Mouse (Mus musculus) stomach, postnatal 0 days (tissue): Measurements from ENCODE around the gene Fam107b. TPM values are rescaled to one million over a fixed set of nuclear protein-coding genes. Genes with fewer than 3 reads are reported as not detected.

ENCODE experiments used
- ATAC-seq: fragments of 200-750 bp; cut with Nextera tagmentation; 2 replicates; pipeline ENCODE4 v1.8.0; 2017; ENCODE audit not compliant: low FRiP score, low TSS enrichment
- DNase-seq: peaks from one replicate; pipeline ENCODE4 v3.0.0-alpha.2; 2016; ENCODE audit warnings: low spot score
- H3K27ac ChIP-seq: fragments of 300-500 bp; sonication (generic); replicated peaks from 2 replicates; pipeline ENCODE4 v1.5.1; 2014; ENCODE audit warnings: mild to moderate bottlenecking, control low read depth
- H3K27me3 ChIP-seq: fragments of 300-500 bp; sonication (generic); 2 replicates; pipeline ENCODE4 v1.6.1; 2014; ENCODE audit warnings: low read length; ENCODE audit not compliant: control insufficient read depth, insufficient read depth
- H3K36me3 ChIP-seq: fragments of 300-500 bp; sonication (generic); 2 replicates; pipeline ENCODE4 v1.6.1; 2014; ENCODE audit warnings: low read length, mixed read lengths; ENCODE audit not compliant: control insufficient read depth, insufficient read depth
- H3K4me1 ChIP-seq: fragments of 300-500 bp; sonication (generic); replicated peaks from 2 replicates; pipeline ENCODE4 v1.6.1; 2014; ENCODE audit warnings: antibody characterized with exemption; ENCODE audit not compliant: control insufficient read depth, insufficient read depth
- H3K4me2 ChIP-seq: fragments of 300-500 bp; sonication (generic); replicated peaks from 2 replicates; pipeline ENCODE4 v1.6.1; 2014; ENCODE audit warnings: low read depth, mild to moderate bottlenecking, control low read depth, moderate library complexity
- H3K4me3 ChIP-seq: fragments of 300-500 bp; sonication (generic); 2 replicates; pipeline ENCODE4 v1.5.1; 2014; ENCODE audit warnings: low read depth, low read length, control low read depth
- H3K9ac ChIP-seq: fragments of 300-500 bp; sonication (generic); 2 replicates; pipeline ENCODE4 v1.6.1; 2014; ENCODE audit warnings: mild to moderate bottlenecking, low read length, control low read depth, mixed read lengths
- H3K9me3 ChIP-seq: fragments of 300-500 bp; sonication (generic); 2 replicates; pipeline ENCODE4 v1.6.1; 2016; ENCODE audit warnings: low read length; ENCODE audit not compliant: control insufficient read depth
- CTCF ChIP-seq: IDR thresholded peaks from 2 replicates; pipeline ENCODE4 v1.5.1; 2016; ENCODE audit warnings: antibody characterized with exemption, low read depth, mild to moderate bottlenecking, moderate library complexity
- EP300 ChIP-seq: optimal IDR thresholded peaks from 2 replicates; pipeline ENCODE3; 2016; ENCODE audit warnings: antibody characterized with exemption
- WGBS: fragments of 180-500 bp; shearing (Covaris S2); extraction: QIAGEN DNeasy Blood & Tissue Kit; methylation state at CpG from one replicate; pipeline ENCODE4 v1.1.7; 2014; 5-methylcytosine and 5-hydroxymethylcytosine counted together
- polyA plus RNA-seq: library from polyadenylated mRNA; unstranded; fragments of >200 nt; fragmentation: Nextera tagmentation; extraction: Ambion mirVana; gene quantifications from 2 replicates; pipeline ENCODE4 v1.2.1, GENCODE M21; 2015

Gene Fam107b
- polyA plus RNA-seq, 1 experiment from 2014 or later, result 46.4 TPM

GRCm38 (mm10) chr2:3748714-3749503 lies 178.6 kb downstream of the Fam107b start:
- TF ChIP-seq CTCF (no peak), EP300 (peak; percentile 27)
- no peaks in the 10 kb centered on the region for H3K27me3 ChIP-seq
- H3K27ac ChIP-seq, result peak overlapping the region; percentile 88
- 30% methylated on average over 12 of the region's 12 CpGs for WGBS
- H3K9me3 ChIP-seq, result no peaks in the 10 kb centered on the region
- peak overlapping the region; percentile 31; the same call in 1 of the 2 replicates for H3K9ac ChIP-seq
- H3K4me1 ChIP-seq, result peaks cover 9% of the 10 kb centered on the region
- H3K4me2 ChIP-seq, result peak overlapping the region; percentile 35
- ATAC-seq (peak; percentile 78), DNase-seq (peak; percentile 78)
- H3K36me3 ChIP-seq, result no peaks in the 10 kb centered on the region
- H3K4me3 ChIP-seq, result peak overlapping the region; percentile 22

DNA sequence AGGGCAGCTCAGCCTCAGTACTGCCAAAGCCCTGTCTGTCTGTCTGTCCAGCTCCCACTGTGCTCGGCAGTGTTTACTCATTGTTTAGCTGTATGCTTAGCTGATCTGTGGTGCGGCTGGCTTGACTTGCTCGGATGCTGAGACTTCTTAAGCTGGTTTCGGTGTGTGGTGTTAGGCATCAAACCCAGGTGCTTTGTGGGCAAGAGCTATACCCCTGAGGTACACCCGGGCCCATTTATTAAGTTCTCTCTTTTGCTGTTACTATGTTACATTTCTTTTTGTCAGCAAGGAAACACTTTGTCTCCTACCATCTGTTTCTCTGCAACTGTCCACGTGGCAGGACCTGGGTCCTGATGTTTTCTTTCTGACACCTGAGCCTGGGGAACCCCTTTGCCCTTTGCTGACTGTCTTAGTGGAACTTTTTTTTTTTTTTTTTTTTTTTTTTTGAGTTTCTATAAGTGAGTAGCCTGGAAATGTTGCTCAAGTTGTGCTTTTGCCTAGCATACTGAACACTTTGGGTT lies 179.3 kb downstream of the Fam107b start:
- ATAC-seq, result peak; percentile 38; the same call in 1 of the 2 replicates
- H3K9me3 ChIP-seq, result no peaks in the 10 kb centered on the region
- H3K27me3 ChIP-seq, result no peaks in the 10 kb centered on the region
- DNase-seq, result no peak
- H3K4me1 ChIP-seq, result peaks cover 14% of the 10 kb centered on the region
- 47% methylated on average over 6 of the region's 6 CpGs for WGBS
- TF ChIP-seq CTCF (no peak), EP300 (no peak)
- H3K4me3 ChIP-seq, result peak overlapping the region; percentile 22
- H3K36me3 ChIP-seq, result no peaks in the 10 kb centered on the region
- peak overlapping the region; percentile 35 for H3K4me2 ChIP-seq
- peak overlapping the region; percentile 88 for H3K27ac ChIP-seq
- peak overlapping the region; percentile 31; the same call in 1 of the 2 replicates for H3K9ac ChIP-seq

DNA sequence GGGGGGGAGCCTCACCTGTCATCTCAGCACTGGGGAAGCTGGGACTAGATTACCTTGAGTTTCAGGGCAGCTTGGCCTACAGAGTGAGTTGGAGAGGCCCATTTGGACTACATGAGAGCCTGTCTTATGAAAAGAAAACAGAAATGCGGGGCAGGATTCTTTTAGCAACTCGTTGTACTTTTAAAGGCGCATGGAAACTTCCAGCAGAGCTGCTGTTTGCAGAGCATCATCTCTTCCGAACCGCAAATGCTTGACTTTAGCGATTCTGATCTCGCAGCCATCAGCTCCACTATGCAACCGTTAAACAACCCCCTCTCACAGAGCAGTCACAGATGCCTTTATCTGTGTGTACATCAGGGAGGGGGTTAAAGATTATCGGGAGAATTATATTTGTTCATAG lies 179.8 kb downstream of the Fam107b start:
- peaks cover 17% of the 10 kb centered on the region for H3K4me1 ChIP-seq
- H3K27me3 ChIP-seq, result no peaks in the 10 kb centered on the region
- WGBS, result 53% methylated on average over 9 of the region's 9 CpGs
- no peak overlapping the region for H3K9ac ChIP-seq
- no peak for DNase-seq
- H3K36me3 ChIP-seq, result no peaks in the 10 kb centered on the region
- no peak for ATAC-seq
- peak overlapping the region; percentile 17 for H3K4me3 ChIP-seq
- H3K27ac ChIP-seq, result peak overlapping the region; percentile 88
- no peaks in the 10 kb centered on the region for H3K9me3 ChIP-seq
- no peak for TF ChIP-seq EP300
- peak overlapping the region; percentile 35 for H3K4me2 ChIP-seq

GRCm38 (mm10) chr2:3752365-3752764 lies 182.1 kb downstream of the Fam107b start:
- no peak for DNase-seq
- peak overlapping the region; percentile 36 for H3K4me2 ChIP-seq

GRCm38 (mm10) chr2:3752893-3753292 lies 182.6 kb downstream of the Fam107b start:
- WGBS, result 54% methylated on average over 5 of the region's 5 CpGs
- Histone ChIP-seq H3K27me3 (no peaks in the 10 kb centered on the region), H3K9ac (no peak overlapping the region), H3K4me2 (peak overlapping the region; percentile 36), H3K4me1 (peaks cover 13% of the 10 kb centered on the region), H3K36me3 (no peaks in the 10 kb centered on the region), H3K4me3 (no peak overlapping the region), H3K9me3 (no peaks in the 10 kb centered on the region), H3K27ac (peak overlapping the region; percentile 78)
- ATAC-seq, result peak; percentile 15; the same call in 1 of the 2 replicates
- no peak for TF ChIP-seq CTCF
- no peak for TF ChIP-seq EP300
- DNase-seq, result no peak

More at GRCm38 (mm10) chr2:3752365-3752764, 182.1 kb downstream of the Fam107b start:
- WGBS, result 27% methylated on average over 7 of the region's 7 CpGs
- H3K9me3 ChIP-seq, result no peaks in the 10 kb centered on the region
- no peak overlapping the region for H3K9ac ChIP-seq
- no peaks in the 10 kb centered on the region for H3K36me3 ChIP-seq
- peak overlapping the region; percentile 78 for H3K27ac ChIP-seq
- H3K4me1 ChIP-seq, result peaks cover 13% of the 10 kb centered on the region
- H3K27me3 ChIP-seq, result no peaks in the 10 kb centered on the region
- H3K4me3 ChIP-seq, result no peak overlapping the region
- peak; percentile 57 for ATAC-seq
- TF ChIP-seq CTCF (no peak), EP300 (no peak)

GRCm38 (mm10) chr2:3753749-3754148 lies 183.5 kb downstream of the Fam107b start:
- Histone ChIP-seq H3K36me3 (no peaks in the 10 kb centered on the region), H3K27ac (peak overlapping the region; percentile 61; the same call in 1 of the 2 replicates), H3K4me1 (peaks cover 13% of the 10 kb centered on the region), H3K4me2 (no peak overlapping the region), H3K27me3 (no peaks in the 10 kb centered on the region), H3K9me3 (no peaks in the 10 kb centered on the region), H3K4me3 (no peak overlapping the region), H3K9ac (no peak overlapping the region; the same call in 1 of the 2 replicates)
- no peak for TF ChIP-seq EP300
- TF ChIP-seq CTCF, result no peak
- DNase-seq (peak; percentile 31), ATAC-seq (no peak)
- WGBS, result 2% methylated on average over 2 of the region's 2 CpGs
